Mouse (Mus musculus): ENCODE data around the gene Lgals2.

DNA sequence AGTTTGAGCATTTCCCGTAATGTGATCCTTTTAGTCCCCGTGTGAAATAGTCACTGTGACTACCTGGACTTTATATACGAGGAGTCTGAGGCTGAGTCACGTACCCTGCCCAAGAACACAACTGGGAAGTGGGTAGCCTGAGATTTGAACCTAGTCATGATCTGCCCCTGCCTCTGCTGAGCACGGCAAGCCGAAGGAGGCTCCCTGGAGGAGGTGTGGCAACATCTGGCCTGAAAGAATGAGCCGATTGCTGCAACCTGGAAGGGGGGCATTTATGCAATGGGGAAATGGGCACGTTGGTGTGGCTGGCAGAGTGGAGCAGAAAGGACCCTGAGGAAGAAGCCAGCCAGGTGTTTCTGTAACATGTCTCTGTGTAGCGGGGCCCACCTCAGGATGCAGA, 45.6 kb downstream of the Lgals2 start:
- TF ChIP-seq CTCF (IDR thresholded peaks at IDR 0.05; ENCODE audit: low read depth) (no peak), EP300 (optimal IDR thresholded peaks at IDR 0.05) (no peak)
